Mouse (Mus musculus): ENCODE results near the gene Slc44a2.

- TF ChIP-seq POLR2A (IDR thresholded peaks at IDR 0.05; ENCODE audit: low read depth, low read length) (no peak), MAX (IDR thresholded peaks at IDR 0.05; ENCODE audit: low read length) (no peak), CTCF (conservative IDR thresholded peaks at IDR 0.05 in 1 of 2, IDR thresholded peaks at IDR 0.05 in 1 of 2; ENCODE audit: low read depth in 2 of 2, low read length in 2 of 2) (no peak), NELFE (IDR thresholded peaks at IDR 0.05; ENCODE audit: low read depth, low read length) (no peak), HCFC1 (IDR thresholded peaks at IDR 0.05; ENCODE audit: low read depth, low read length) (no peak), SMC3 (IDR thresholded peaks at IDR 0.05; ENCODE audit: low read depth, low read length) (no peak), EP300 (IDR thresholded peaks at IDR 0.05; ENCODE audit: low read length) (no peak), MAZ (IDR thresholded peaks at IDR 0.05; ENCODE audit: low read depth, low read length) (no peak), ZMIZ1 (IDR thresholded peaks at IDR 0.05; ENCODE audit: low read depth, low read length) (no peak), JUN (IDR thresholded peaks at IDR 0.05; ENCODE audit: insufficient read depth, low read depth, low read length) (no peak), JUND (conservative IDR thresholded peaks at IDR 0.05; ENCODE audit: low read depth, low read length) (no peak), CHD1 (IDR thresholded peaks at IDR 0.05; ENCODE audit: low read depth, low read length) (no peak), POLR2AphosphoS2 (IDR thresholded peaks at IDR 0.05; ENCODE audit: low read depth, low read length) (no peak)
These were observed 1.7 kb upstream of the Slc44a2 start for GRCm38 (mm10) chr9:21318792-21319191.

Data from CH12.LX (cell line).